Mouse (Mus musculus): ENCODE measurements around the gene Ugt3a2. TPM values are rescaled to one million over a fixed set of nuclear protein-coding genes. Genes with fewer than 3 reads are reported as not detected.

Ugt3a2 gene
- polyA plus RNA-seq, 1 experiment from 2014 or later, result 1.6 TPM

Other genes starting within 250 kb of the Ugt3a2 start
- gene Lmbrd2, start 195.0 kb upstream of the Ugt3a2 start, polyA plus RNA-seq (2015; fragmentation: Nextera tagmentation; extraction: Ambion mirVana), result 1.4 and 1.8 TPM in 2 replicates
- 19.5 and 20.6 TPM in 2 replicates for gene Skp2, start 180.1 kb upstream of the Ugt3a2 start, polyA plus RNA-seq (2015; fragmentation: Nextera tagmentation; extraction: Ambion mirVana)
- 1.2 and 1.4 TPM in 2 replicates for gene Ugt3a1, start 58.7 kb upstream of the Ugt3a2 start, polyA plus RNA-seq (2015; fragmentation: Nextera tagmentation; extraction: Ambion mirVana)
- 0.50 and 0.92 TPM in 2 replicates for gene Capsl, start 100.5 kb downstream of the Ugt3a2 start, polyA plus RNA-seq (2015; fragmentation: Nextera tagmentation; extraction: Ambion mirVana)
- 0.47 and 0.90 TPM in 2 replicates for gene Il7r, start 194.6 kb downstream of the Ugt3a2 start, polyA plus RNA-seq (2015; fragmentation: Nextera tagmentation; extraction: Ambion mirVana)

All from liver, embryonic 15.5 days (tissue).